13 mouse cellular contexts compared by ENCODE assay signal in the genomic region with DNA sequence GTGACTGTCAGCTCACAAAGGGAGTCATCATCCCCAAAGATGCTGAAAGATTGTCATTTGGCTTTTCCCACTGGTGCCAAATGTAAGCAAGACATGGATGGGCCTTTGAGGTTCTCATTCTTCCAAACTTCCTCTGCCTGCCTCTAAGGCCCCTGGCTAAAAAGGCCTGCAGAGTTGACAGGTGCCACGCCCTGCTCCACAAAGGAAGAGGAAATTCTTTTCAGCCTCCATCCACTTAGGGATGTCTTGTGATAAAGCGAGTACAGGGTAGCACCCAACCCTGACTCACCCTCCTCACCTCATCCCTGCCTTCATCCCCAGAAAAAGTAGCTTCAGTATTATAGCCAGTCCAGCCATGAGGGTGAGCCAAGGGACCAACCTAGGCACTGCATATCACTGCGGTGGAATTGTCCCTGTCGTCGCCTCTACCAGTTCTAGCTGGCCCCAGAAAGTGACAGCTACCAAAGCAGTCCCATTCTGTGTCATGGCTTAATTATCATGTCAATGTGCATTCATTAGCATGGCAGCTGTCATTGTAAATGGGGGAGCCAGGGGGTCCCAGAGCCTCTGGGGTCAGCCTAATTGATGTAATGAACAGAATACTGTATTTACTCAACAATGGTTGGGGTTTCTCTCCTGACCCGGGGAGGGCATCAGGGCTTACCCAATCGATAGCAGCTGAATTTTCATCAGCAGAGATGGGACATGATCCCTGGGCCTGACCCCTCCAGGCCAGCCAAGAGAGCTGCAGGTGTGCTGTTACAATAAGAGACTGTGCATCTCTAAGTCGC.
DNase-seq lines count a peak whose midpoint lies in the region; ATAC-seq and TF ChIP-seq lines count a peak whose summit lies in the region.
"Had no signal": no experiment of that assay in that cellular context is flagged by ENCODE, and none has a peak within 500 bp of the region (broad histone marks: within the 10 kb centered on the region; RNA-seq: fewer than 3 reads in every experiment).

No protein-coding gene starts in this region.

- TF ChIP-seq POLR2A in brain, embryonic 14.5 days (IDR thresholded peaks at IDR 0.05; ENCODE audit: borderline replicate concordance, extremely low read depth, insufficient read depth, insufficient read length, poor library complexity, severe bottlenecking), result no peak

- no peaks in the 10 kb centered on the region for H3K9me3 ChIP-seq in midbrain, embryonic 11.5 days (ENCODE audit: control insufficient read depth, low read length)
- no peaks in the 10 kb centered on the region for H3K9me3 ChIP-seq in midbrain, embryonic 16.5 days (replicated peaks; ENCODE audit: control insufficient read depth, low read length, poor library complexity, severe bottlenecking)
- H3K9me3 ChIP-seq in forebrain, embryonic 14.5 days (replicated peaks; ENCODE audit: control insufficient read depth, low read length), result no peaks in the 10 kb centered on the region
- H3K9me3 ChIP-seq in neural tube, embryonic 11.5 days (ENCODE audit: control insufficient read depth, low read length), result no peaks in the 10 kb centered on the region
- H3K9me3 ChIP-seq: embryonic facial prominence, embryonic 15.5 days had no signal

- H3K36me3 ChIP-seq in midbrain, embryonic 11.5 days (ENCODE audit: control insufficient read depth, insufficient read depth, low read length), result no peaks in the 10 kb centered on the region
- no peaks in the 10 kb centered on the region for H3K36me3 ChIP-seq in midbrain, embryonic 16.5 days (ENCODE audit: control insufficient read depth, insufficient read depth, low read length)
- no peaks in the 10 kb centered on the region for H3K36me3 ChIP-seq in forebrain, embryonic 14.5 days (ENCODE audit: control insufficient read depth, insufficient read depth, low read length)
- H3K36me3 ChIP-seq in neural tube, embryonic 11.5 days (ENCODE audit: control insufficient read depth, insufficient read depth, low read length), result no peaks in the 10 kb centered on the region
- H3K36me3 ChIP-seq: embryonic facial prominence, embryonic 15.5 days had no signal

- H3K4me3 ChIP-seq in midbrain, embryonic 11.5 days (ENCODE audit: low read depth, low read length), result no peak overlapping the region
- H3K4me3 ChIP-seq in midbrain, embryonic 16.5 days (ENCODE audit: low read depth, low read length), result no peak overlapping the region
- H3K4me3 ChIP-seq in forebrain, embryonic 14.5 days (ENCODE audit: low read depth, low read length), result no peak overlapping the region
- H3K4me3 ChIP-seq in neural tube, embryonic 11.5 days (ENCODE audit: low read depth, low read length), result no peak overlapping the region
- H3K4me3 ChIP-seq: embryonic facial prominence, embryonic 15.5 days; layer of hippocampus, adult 2 months had no signal

- ATAC-seq in midbrain, embryonic 11.5 days (ENCODE audit: low FRiP score), result peak; percentile 85
- ATAC-seq in midbrain, embryonic 16.5 days, result no peak
- ATAC-seq in forebrain, embryonic 14.5 days, result peak; percentile 79
- peak; percentile 50 for ATAC-seq in neural tube, embryonic 11.5 days (ENCODE audit: insufficient read depth, low FRiP score, low TSS enrichment)

- WGBS in midbrain, embryonic 11.5 days, result 27% methylated on average over 8 of the region's 8 CpGs
- WGBS in midbrain, embryonic 16.5 days, result 19% methylated on average over 8 of the region's 8 CpGs
- WGBS in forebrain, embryonic 14.5 days, result 12% methylated on average over 8 of the region's 8 CpGs
- 34% methylated on average over 8 of the region's 8 CpGs for WGBS in neural tube, embryonic 11.5 days

- no peaks in the 10 kb centered on the region; the same call in 1 of the 2 replicates for H3K27me3 ChIP-seq in midbrain, embryonic 11.5 days (ENCODE audit: control insufficient read depth, insufficient read depth, low read length)
- no peaks in the 10 kb centered on the region for H3K27me3 ChIP-seq in midbrain, embryonic 16.5 days (ENCODE audit: control insufficient read depth, insufficient read depth, low read depth, low read length)
- no peaks in the 10 kb centered on the region for H3K27me3 ChIP-seq in forebrain, embryonic 14.5 days (replicated peaks; ENCODE audit: control insufficient read depth, insufficient read depth, low read length)
- no peaks in the 10 kb centered on the region for H3K27me3 ChIP-seq in neural tube, embryonic 11.5 days (ENCODE audit: control insufficient read depth, insufficient read depth, low read length)
- H3K27me3 ChIP-seq: CH12.LX; embryonic facial prominence, embryonic 15.5 days had no signal

- intact Hi-C loops in gastrocnemius, postnatal 36 days (cut with DNase I), result no loop called here

- H3K4me1 ChIP-seq in midbrain, embryonic 11.5 days (ENCODE audit: control insufficient read depth, insufficient read depth, low read length), result peaks cover 7% of the 10 kb centered on the region
- H3K4me1 ChIP-seq in midbrain, embryonic 16.5 days (ENCODE audit: control insufficient read depth, insufficient read depth, low read length), result no peaks in the 10 kb centered on the region
- peaks cover 11% of the 10 kb centered on the region for H3K4me1 ChIP-seq in forebrain, embryonic 14.5 days (ENCODE audit: control insufficient read depth, insufficient read depth, low read length)
- H3K4me1 ChIP-seq in neural tube, embryonic 11.5 days (ENCODE audit: control insufficient read depth, insufficient read depth, low read length), result no peaks in the 10 kb centered on the region; the same call in 1 of the 2 replicates
- H3K4me1 ChIP-seq: embryonic facial prominence, embryonic 15.5 days had no signal

- no peak overlapping the region for H3K9ac ChIP-seq in midbrain, embryonic 11.5 days (ENCODE audit: low read length)
- H3K9ac ChIP-seq in midbrain, embryonic 16.5 days (ENCODE audit: low read depth, low read length), result no peak overlapping the region
- no peak overlapping the region for H3K9ac ChIP-seq in forebrain, embryonic 14.5 days (ENCODE audit: low read length)
- H3K9ac ChIP-seq in neural tube, embryonic 11.5 days (ENCODE audit: low read length), result no peak overlapping the region
- H3K9ac ChIP-seq: embryonic facial prominence, embryonic 15.5 days had no signal

- no peak overlapping the region for H3K27ac ChIP-seq in midbrain, embryonic 11.5 days (ENCODE audit: low read depth, low read length)
- H3K27ac ChIP-seq in midbrain, embryonic 16.5 days (ENCODE audit: low read length), result no peak overlapping the region
- no peak overlapping the region for H3K27ac ChIP-seq in forebrain, embryonic 14.5 days (ENCODE audit: low read depth, low read length)
- no peak overlapping the region for H3K27ac ChIP-seq in neural tube, embryonic 11.5 days (ENCODE audit: low read depth, low read length)
- H3K27ac ChIP-seq: embryonic facial prominence, embryonic 15.5 days; layer of hippocampus, adult 2 months had no signal

- no peak for TF ChIP-seq CTCF in brain, embryonic 14.5 days (IDR thresholded peaks at IDR 0.05; ENCODE audit: borderline replicate concordance, extremely low read depth, insufficient read depth, insufficient read length)

- H3K4me2 ChIP-seq in midbrain, embryonic 11.5 days, result no peak overlapping the region
- no peak overlapping the region for H3K4me2 ChIP-seq in midbrain, embryonic 16.5 days (ENCODE audit: low read length)
- H3K4me2 ChIP-seq in forebrain, embryonic 14.5 days (ENCODE audit: low read length), result no peak overlapping the region
- H3K4me2 ChIP-seq in neural tube, embryonic 11.5 days (ENCODE audit: low read depth), result no peak overlapping the region
- H3K4me2 ChIP-seq: embryonic facial prominence, embryonic 15.5 days had no signal

- no peak for DNase-seq in midbrain, embryonic 11.5 days (ENCODE audit: low spot score, missing footprints)
- DNase-seq in brain, embryonic 14.5 days (ENCODE audit: low read depth), result peak; percentile 58
- DNase-seq in forebrain, embryonic 14.5 days (ENCODE audit: low spot score), result peak; percentile 52
- peak; percentile 18 for DNase-seq in neural tube, embryonic 11.5 days (ENCODE audit: low spot score)
- no peak for DNase-seq in gastrocnemius, postnatal 36 days
- DNase-seq in kidney, postnatal 14 days, result no peak
- no peak for DNase-seq in lung, postnatal 25 days (ENCODE audit: low spot score)
- DNase-seq: cerebellum, adult 2 months; kidney, adult 9 months had no signal

Comparison
In these comparisons a context has a peak if more than half of its experiments do, and no peak if none do; other contexts are left out.
1. DNase-seq: peak in brain, embryonic 14.5 days (single experiment), forebrain, embryonic 14.5 days (single experiment) and neural tube, embryonic 11.5 days (single experiment); none in midbrain, embryonic 11.5 days (single experiment), gastrocnemius, postnatal 36 days (0 of 2), kidney, postnatal 14 days (single experiment) and lung, postnatal 25 days (single experiment).